Mouse (Mus musculus) hindbrain, postnatal 0 days (tissue): ENCODE results near the gene Igf1r. TPM values are rescaled to one million over a fixed set of nuclear protein-coding genes. Genes with fewer than 3 reads are reported as not detected.

ENCODE experiments used
- ATAC-seq: fragments of 200-750 bp; cut with Nextera tagmentation; 2 replicates; pipeline ENCODE4 v1.8.0; 2017; ENCODE audit warnings: mild to moderate bottlenecking, moderate TSS enrichment, moderate library complexity
- DNase-seq: peaks from one replicate; pipeline ENCODE4 v3.0.0-alpha.2; 2015; ENCODE audit warnings: low spot score
- H3K27ac ChIP-seq: fragments of 300-500 bp; sonication (generic); 2 replicates; pipeline ENCODE4 v1.5.1; 2014; ENCODE audit warnings: mild to moderate bottlenecking
- H3K27me3 ChIP-seq: fragments of 300-500 bp; sonication (generic); 2 replicates; pipeline ENCODE4 v1.6.1; 2014; ENCODE audit warnings: low read length, mixed read lengths; ENCODE audit not compliant: insufficient read depth
- H3K36me3 ChIP-seq: fragments of 300-500 bp; sonication (generic); 2 replicates; pipeline ENCODE4 v1.6.1; 2014; ENCODE audit warnings: low read length, mixed read lengths; ENCODE audit not compliant: insufficient read depth
- H3K4me1 ChIP-seq: fragments of 300-500 bp; sonication (generic); 2 replicates; pipeline ENCODE4 v1.6.1; 2014; ENCODE audit warnings: antibody characterized with exemption, low read length, mixed read lengths; ENCODE audit not compliant: insufficient read depth
- H3K4me2 ChIP-seq: fragments of 300-500 bp; sonication (generic); 2 replicates; pipeline ENCODE4 v1.6.1; 2014; ENCODE audit warnings: low read depth, mild to moderate bottlenecking, low read length, moderate library complexity, mixed read lengths
- H3K4me3 ChIP-seq: fragments of 300-500 bp; sonication (generic); 2 replicates; pipeline ENCODE4 v1.5.1; 2014; ENCODE audit warnings: low read length
- H3K9ac ChIP-seq: fragments of 300-500 bp; sonication (generic); replicated peaks from 2 replicates; pipeline ENCODE4 v1.6.1; 2014; ENCODE audit warnings: mild to moderate bottlenecking, low read length, moderate library complexity, mixed read lengths
- H3K9me3 ChIP-seq: fragments of 300-500 bp; sonication (generic); 2 replicates; pipeline ENCODE4 v1.6.1; 2016; ENCODE audit warnings: low read length, mixed read lengths
- CTCF ChIP-seq: IDR thresholded peaks from 2 replicates; pipeline ENCODE4 v1.5.1; 2016; ENCODE audit warnings: antibody characterized with exemption, control low read depth, low read depth
- WGBS: fragments of 180-500 bp; shearing (Covaris S2); extraction: QIAGEN DNeasy Blood & Tissue Kit; methylation state at CpG from one replicate; pipeline ENCODE4 v1.1.7; 2014; 5-methylcytosine and 5-hydroxymethylcytosine counted together
- polyA plus RNA-seq: library from polyadenylated mRNA; unstranded; fragments of >200 nt; fragmentation: Nextera tagmentation; extraction: Ambion mirVana; gene quantifications from 2 replicates; pipeline ENCODE4 v1.2.1, GENCODE M21; 2015
- total RNA-seq: library from RNA; depleted of rRNA; stranded (reverse); fragments of >200 nt; gene quantifications from 2 replicates; pipeline ENCODE4 v1.2.3, GENCODE M21; 2014

The Igf1r gene
- total and polyA plus RNA-seq, 2 experiments from 2014 or later, result 12.1 to 36.2 TPM

GRCm38 (mm10) chr7:68263346-68264027 lies 310.9 kb downstream of the Igf1r start:
- Histone ChIP-seq H3K27ac (no peak overlapping the region), H3K4me1 (peaks cover 6% of the 10 kb centered on the region), H3K4me2 (peak overlapping the region; percentile 59), H3K36me3 (no peaks in the 10 kb centered on the region), H3K27me3 (no peaks in the 10 kb centered on the region), H3K9ac (no peak overlapping the region), H3K4me3 (peak overlapping the region; percentile 27), H3K9me3 (no peaks in the 10 kb centered on the region)
- 52% methylated on average over 8 of the region's 8 CpGs for whole genome bisulfite sequencing
- 0 out of 2 replicates have a peak, but pooled peaks have one; percentile 22 for ATAC-seq
- TF ChIP-seq CTCF, result no peak
- no peak for DNase-seq

DNA sequence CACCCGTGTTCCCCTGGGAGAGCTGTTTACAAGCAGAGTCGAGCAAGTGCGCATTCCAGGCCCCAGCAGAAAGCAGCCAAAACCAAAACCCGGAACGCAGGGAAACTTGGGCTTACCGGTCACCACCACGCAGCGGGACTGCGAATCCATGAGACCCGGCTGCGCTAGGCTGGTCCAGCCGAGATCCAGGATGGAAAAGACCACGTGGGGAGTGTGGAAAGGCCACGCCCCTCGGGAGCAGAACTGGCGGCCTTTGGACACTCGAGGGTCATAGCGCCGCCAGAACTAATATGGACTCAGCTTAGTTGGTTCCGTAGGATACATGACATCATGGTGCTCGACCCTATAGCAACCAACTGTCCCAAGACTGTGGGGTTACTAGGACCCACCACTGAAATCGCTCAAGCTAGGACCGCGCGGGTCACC lies 311.4 kb downstream of the Igf1r start, which contains the start of gene Pgpep1l:
Gene Pgpep1l, minus strand, starts transcription at position 206 of the 426 bp plus-strand sequence.
- Histone ChIP-seq H3K27me3 (no peaks in the 10 kb centered on the region), H3K4me3 (peak within 1 kb of the TSS; percentile 27), H3K9ac (no peak within 1 kb of the TSS), H3K27ac (no peak within 1 kb of the TSS), H3K36me3 (no peaks in the 10 kb centered on the region), H3K4me1 (peaks cover 6% of the 10 kb centered on the region), H3K9me3 (no peaks in the 10 kb centered on the region), H3K4me2 (peak within 1 kb of the TSS; percentile 59)
- WGBS, result 10% methylated on average over 25 of the region's 25 CpGs
- DNase-seq (peak; percentile 61), ATAC-seq (peak; percentile 75)
- no peak for TF ChIP-seq CTCF

- Histone ChIP-seq H3K4me2 (peak overlapping the region; percentile 59), H3K4me1 (peaks cover 6% of the 10 kb centered on the region), H3K9me3 (no peaks in the 10 kb centered on the region), H3K27me3 (no peaks in the 10 kb centered on the region), H3K9ac (no peak overlapping the region), H3K4me3 (peak overlapping the region; percentile 27), H3K36me3 (no peaks in the 10 kb centered on the region), H3K27ac (no peak overlapping the region)
- DNase-seq (peak; percentile 75), ATAC-seq (peak; percentile 74)
- TF ChIP-seq CTCF, result no peak
- WGBS, result 6% methylated on average over 14 of the region's 14 CpGs
These were observed 311.9 kb downstream of the Igf1r start for GRCm38 (mm10) chr7:68264531-68264930.

DNA sequence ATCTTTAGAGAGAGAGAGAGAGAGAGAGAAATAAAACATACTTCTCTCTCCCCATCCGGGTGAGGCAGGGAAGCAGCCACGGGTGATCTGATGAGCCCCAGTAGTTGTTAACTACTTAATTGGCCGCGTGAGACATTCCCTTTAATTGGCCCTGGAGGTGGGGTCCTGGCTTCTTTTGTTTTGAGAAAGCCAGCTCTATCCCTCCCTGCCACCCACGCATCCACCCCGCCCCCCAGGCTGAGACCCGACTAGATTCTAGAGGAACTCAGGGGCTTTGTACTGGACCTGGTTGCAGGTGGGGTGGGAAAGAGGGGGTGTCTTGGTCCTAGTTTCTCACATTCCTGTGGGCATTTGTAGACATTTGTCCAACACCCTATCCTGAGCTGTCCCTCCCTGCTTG lies 312.8 kb downstream of the Igf1r start:
- peaks cover 6% of the 10 kb centered on the region for H3K4me1 ChIP-seq

GRCm38 (mm10) chr7:68266691-68267090 lies 314.1 kb downstream of the Igf1r start:
- 18% methylated on average over 6 of the region's 6 CpGs for WGBS
- no peak for DNase-seq
- TF ChIP-seq CTCF, result no peak
- H3K9ac ChIP-seq, result no peak overlapping the region
- no peak overlapping the region for H3K4me3 ChIP-seq
- H3K4me2 ChIP-seq, result no peak overlapping the region
- no peaks in the 10 kb centered on the region for H3K27me3 ChIP-seq
- no peaks in the 10 kb centered on the region for H3K36me3 ChIP-seq
- no peak for ATAC-seq
- no peak overlapping the region for H3K27ac ChIP-seq
- peaks cover 6% of the 10 kb centered on the region for H3K4me1 ChIP-seq
- no peaks in the 10 kb centered on the region for H3K9me3 ChIP-seq

More for the DNA sequence above, 312.8 kb downstream of the Igf1r start:
- H3K4me3 ChIP-seq, result no peak overlapping the region
- no peak overlapping the region for H3K9ac ChIP-seq
- no peak for TF ChIP-seq CTCF
- WGBS, result 31% methylated on average over 7 of the region's 7 CpGs
- H3K4me2 ChIP-seq, result no peak overlapping the region
- DNase-seq (no peak), ATAC-seq (no peak)
- H3K36me3 ChIP-seq, result no peaks in the 10 kb centered on the region
- no peaks in the 10 kb centered on the region for H3K27me3 ChIP-seq
- no peaks in the 10 kb centered on the region for H3K9me3 ChIP-seq
- H3K27ac ChIP-seq, result no peak overlapping the region

- H3K36me3 ChIP-seq, result no peaks in the 10 kb centered on the region
- peaks cover 2% of the 10 kb centered on the region; the same call in 1 of the 2 replicates for H3K4me1 ChIP-seq
- no peaks in the 10 kb centered on the region for H3K9me3 ChIP-seq
- DNase-seq (no peak), ATAC-seq (no peak)
- H3K27ac ChIP-seq, result no peak overlapping the region
- H3K4me3 ChIP-seq, result no peak overlapping the region
- no peak overlapping the region for H3K4me2 ChIP-seq
- H3K27me3 ChIP-seq, result no peaks in the 10 kb centered on the region
- no peak for TF ChIP-seq CTCF
- 71% methylated on average over 4 of the region's 4 CpGs for WGBS
- no peak overlapping the region for H3K9ac ChIP-seq
These were observed 317.9 kb downstream of the Igf1r start for GRCm38 (mm10) chr7:68270551-68270950.

DNA sequence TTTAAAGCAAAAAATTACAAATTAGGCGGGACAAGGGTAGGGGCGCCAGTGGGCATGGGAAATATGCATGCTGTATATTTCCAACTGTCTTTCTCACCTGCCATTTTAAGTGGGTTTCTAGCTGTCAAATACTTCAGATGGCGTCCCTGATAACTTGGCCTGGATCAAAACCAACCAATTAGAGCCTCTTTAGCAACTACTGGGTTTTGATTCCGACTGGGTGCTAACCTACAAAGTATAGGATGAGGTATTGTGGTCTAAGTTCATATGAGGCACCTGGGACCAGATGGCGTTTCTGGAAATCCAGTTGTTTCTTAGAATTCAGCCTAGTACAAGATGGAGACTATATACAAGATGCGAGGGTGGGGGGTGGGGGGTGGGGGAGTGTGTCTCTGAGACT lies 319.2 kb downstream of the Igf1r start:
- H3K9me3 ChIP-seq, result no peaks in the 10 kb centered on the region
- no peaks in the 10 kb centered on the region for H3K36me3 ChIP-seq
- WGBS, result 94% methylated on average over 6 of the region's 6 CpGs
- no peak for ATAC-seq
- H3K4me2 ChIP-seq, result no peak overlapping the region
- H3K9ac ChIP-seq, result no peak overlapping the region
- TF ChIP-seq CTCF, result no peak
- H3K27me3 ChIP-seq, result no peaks in the 10 kb centered on the region
- DNase-seq, result no peak
- peaks cover 13% of the 10 kb centered on the region for H3K4me1 ChIP-seq
- H3K4me3 ChIP-seq, result no peak overlapping the region
- no peak overlapping the region for H3K27ac ChIP-seq
